Mouse (Mus musculus) liver (tissue): ENCODE results near the gene Ykt6.
"Not testable (repeated sequence)": the region's sequence is repeated elsewhere in the genome, so short reads cannot be mapped to it uniquely, and the experiment has no call there.

ENCODE experiments used
- DNase-seq: peaks from one replicate; pipeline ENCODE4 v3.0.0-alpha.2; 2020; ENCODE audit warnings: mixed read lengths

The Ykt6 gene

DNA sequence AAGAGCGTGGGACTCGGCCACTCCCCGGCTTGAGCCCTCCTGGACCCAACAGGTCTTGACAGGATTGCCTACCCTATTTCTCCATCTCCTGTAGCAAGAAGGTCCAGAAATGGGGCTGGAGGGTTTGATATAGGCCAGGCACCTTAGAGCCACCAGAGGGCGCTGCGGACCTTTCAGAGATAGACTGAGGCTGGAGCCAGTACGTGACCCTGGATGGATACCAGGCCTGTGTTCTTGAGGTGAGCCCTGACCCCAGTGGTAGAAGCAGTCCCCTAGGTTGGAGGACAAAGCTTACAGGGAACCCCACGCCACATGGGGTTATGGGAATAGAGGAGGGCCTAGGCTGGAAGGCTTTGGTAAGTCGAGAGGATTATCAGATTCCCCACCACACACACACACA is 40.5 kb downstream of the Ykt6 start:
- peak; percentile 79 for DNase-seq

DNA sequence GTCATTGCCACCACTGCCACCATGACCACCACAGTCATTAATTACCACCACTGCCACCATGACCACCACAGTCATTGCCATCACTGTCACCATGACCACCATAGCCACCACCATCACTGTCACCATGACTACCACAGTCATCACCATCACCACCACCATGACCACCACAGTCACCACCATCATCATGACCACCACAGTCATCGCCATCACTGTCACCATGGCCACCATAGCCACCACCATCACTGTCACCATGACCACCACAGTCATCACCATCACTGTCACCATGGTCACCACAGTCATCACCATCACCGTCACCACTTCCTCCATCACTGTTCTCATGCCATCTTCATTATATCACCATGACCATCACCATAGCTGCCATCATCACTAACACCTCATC is 43.0 kb downstream of the Ykt6 start:
- DNase-seq, result no peak

DNA sequence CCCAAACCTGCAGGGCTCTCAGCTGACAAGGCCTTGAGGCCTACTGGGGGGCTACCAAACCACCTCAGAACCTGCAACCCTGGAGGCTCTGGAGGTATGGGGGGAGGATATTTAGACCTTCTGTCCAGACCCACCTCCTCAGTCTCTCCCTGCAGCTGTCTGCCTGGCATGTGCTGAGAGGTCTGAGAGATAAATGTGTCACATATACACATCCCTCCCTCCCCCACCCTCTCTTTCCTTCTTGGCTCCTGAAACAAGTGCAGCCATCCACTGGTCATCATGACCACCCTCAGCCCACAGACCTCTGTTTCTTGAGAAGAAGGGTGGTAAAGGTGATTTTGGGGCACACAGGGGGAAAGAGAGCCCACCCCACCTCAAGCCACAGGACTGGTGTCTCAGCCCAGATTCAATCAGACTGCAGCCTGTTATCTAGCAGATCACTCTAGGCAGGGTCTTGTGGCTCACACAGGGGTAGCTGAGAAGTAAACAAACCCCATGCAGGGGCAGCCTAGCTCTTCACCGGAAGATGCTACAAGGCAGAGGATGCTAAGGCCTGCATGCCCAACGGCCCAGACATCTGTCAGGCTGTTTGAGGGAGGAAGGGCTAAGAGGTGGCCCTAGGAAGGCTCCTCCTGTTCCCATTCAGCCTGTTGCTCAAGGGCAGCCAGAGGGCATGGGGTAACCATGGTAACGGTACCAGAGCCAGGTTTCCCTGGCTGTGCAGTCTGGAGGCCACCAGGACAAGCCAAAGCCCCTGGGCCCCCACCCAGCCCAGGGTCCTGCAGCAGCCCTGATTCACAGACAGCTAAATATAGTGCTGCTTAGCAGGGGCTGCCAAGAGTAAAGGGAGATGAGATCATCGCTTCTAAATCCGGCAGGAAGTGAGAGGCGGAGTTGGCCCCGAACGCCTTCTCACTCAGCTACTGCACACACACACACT is 44.6 kb downstream of the Ykt6 start:
- DNase-seq, result peak; percentile 48

DNA sequence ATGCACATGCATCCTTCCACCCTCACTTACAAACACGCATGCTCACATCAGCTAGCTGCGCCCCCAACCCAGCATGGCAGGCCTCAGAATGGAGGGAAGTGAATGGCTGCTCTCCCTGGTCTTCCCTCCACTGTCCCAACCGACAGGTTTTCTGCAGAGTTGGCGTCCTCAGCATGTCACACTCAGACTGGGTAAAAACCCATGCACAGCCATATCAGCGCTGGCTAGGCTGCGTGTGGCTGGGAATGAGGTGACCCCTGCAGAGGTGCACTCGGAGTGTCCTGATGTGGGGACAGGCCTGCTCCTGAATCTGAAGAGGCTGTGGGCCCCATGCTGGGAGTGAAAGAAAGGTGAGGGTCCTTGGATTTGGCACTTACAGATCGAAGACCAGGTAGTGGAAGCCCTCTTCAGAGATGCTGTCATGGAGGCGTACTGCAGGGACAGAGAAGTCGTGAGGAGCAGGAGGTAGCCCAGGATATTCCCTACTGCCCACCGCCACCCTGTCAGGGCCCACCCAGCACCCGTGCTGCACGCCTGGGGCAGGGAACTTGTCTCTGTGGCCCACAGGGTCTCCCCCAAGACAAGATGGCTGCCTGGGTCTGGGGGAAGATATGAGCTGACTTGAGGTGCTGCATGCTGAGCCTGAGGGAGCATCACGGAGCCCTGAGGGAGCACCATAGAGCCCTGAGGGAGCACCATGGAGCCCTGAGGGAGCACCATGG is 45.6 kb downstream of the Ykt6 start:
- no peak for DNase-seq

DNA sequence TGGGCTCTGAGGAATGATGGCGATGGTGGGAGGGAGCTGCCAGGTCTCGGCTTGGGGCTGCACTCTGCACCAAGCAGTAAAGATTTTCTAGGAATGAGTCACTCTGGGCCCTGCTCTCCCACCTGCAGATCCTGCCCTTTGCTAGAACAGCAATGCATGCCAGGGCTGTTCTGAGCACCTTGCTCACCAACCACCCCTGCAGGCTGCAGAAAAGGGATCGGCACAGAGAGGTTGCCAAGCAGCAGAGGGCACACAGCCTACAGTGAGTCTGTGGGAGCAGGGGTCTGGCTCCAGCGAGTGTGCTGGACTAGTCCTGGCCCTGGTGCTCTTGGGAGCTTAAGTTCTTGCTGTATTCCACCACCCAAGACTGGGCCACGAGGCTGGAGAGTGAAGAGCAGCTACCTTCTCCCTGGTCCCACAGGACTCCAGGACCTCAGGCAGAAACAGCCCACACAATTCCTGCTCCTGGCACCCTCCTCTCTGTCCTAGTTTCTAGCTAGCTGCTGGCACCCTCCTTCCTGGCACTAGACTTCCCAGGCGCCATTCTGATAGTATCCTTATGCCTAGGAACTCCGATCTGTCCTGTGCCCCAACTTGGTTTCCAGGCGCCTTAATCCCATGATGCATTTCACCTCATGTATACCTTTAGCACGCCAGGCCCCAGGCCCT is 46.6 kb downstream of the Ykt6 start:
- DNase-seq, result no peak

DNA sequence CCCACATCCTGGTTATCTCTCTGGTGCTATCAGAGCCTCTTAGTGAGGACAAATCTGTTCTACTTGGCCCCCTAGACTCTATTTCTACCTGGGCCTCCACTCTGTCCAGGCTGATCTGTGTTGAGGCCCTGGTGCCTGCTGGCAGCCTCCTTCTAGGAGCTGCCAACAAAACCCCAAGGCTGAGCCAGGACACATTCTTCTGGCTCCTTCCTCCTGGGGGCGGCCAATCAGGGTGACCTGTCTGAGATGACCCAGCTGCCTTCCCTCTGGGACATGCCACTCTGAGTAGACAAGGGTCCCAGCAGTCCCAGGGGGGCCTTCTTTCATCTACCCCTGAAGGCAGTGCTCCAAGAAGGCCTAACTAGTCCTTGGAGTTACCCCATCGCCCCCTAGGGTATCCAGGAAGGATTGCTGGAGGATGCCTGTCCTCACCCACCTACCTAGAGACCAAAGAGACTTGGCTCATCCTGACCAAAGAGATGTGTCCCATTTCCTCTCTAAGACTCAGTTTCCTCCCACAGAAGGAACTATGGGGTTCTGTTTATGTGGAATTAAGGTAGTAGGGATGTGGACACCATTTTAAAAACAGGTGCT is 47.6 kb downstream of the Ykt6 start:
- DNase-seq, result no peak

DNA sequence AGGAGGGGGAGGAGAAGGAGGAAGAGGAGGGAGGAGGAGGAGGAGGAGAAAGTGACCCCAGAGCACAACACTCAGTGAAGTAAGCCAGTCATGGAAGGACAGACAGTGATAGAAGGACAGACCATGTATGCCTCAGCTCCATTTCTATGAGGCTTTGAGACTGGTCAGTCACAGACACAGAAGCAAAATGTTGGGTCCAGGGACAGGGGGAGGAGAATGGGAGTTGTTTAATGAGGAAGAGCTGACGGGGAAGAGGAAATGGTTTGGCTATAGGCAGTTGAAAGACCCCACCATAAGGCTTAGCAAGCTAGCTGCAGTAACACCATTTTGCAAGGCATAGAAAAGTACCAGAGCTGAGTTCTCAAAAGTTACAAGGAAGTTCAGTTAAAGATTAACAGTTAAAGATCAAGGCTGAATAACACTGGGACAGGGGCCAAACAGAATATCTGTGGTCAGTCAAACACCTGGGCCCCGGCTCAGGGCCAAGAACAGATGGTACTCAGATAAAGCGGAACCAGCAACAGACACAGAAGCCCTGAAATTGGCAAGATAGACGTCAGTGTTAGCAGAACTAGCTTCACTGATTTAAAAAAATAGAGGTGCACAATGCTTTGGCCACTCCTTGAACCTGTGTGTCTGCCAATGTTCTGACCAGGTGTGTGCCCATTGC is 50.0 kb downstream of the Ykt6 start:
- DNase-seq, result not testable (repeated sequence)

DNA sequence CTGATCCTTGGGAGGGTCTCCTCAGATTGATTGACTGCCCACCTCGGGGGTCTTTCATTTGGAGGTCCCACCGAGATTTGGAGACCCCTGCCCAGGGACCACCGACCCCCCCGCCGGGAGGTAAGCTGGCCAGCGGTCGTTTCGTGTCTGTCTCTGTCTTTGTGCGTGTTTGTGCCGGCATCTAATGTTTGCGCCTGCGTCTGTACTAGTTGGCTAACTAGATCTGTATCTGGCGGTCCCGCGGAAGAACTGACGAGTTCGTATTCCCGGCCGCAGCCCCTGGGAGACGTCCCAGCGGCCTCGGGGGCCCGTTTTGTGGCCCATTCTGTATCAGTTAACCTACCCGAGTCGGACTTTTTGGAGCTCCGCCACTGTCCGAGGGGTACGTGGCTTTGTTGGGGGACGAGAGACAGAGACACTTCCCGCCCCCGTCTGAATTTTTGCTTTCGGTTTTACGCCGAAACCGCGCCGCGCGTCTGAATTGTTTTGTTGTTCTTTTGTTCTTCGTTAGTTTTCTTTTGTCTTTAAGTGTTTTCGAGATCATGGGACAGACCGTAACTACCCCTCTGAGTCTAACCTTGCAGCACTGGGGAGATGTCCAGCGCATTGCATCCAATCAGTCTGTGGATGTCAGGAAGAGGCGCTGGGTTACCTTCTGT is 51.0 kb downstream of the Ykt6 start:
- DNase-seq, result not testable (repeated sequence)

DNA sequence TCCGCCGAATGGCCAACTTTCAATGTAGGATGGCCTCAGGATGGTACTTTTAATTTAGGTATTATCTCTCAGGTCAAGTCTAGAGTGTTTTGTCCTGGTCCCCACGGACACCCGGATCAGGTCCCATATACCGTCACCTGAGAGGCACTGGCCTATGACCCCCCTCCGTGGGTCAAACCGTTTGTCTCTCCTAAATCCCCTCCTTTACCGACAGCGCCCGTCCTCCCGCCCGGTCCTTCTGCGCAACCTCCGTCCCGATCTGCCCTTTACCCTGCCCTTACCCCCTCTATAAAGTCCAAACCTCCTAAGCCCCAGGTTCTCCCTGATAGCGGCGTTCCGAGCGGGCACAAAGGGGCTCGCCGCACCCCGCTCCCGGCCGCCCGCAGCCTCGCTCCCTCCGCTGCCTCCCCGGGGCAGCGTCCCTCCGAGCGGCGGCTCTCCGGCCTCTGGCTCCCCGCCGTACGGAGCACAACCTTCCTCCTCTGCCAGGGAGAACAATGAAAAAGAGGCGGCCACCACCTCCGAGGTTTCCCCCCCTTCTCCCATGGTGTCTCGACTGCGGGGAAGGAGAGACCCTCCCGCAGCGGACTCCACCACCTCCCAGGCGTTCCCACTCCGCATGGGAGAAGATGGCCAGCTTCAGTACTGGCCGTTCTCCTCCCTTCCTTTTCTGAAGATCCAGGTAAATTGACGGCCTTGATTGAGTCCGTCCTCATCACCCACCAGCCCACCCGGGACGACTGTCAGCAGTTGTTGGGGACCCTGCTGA is 51.7 kb downstream of the Ykt6 start:
- DNase-seq, result not testable (repeated sequence)

DNA sequence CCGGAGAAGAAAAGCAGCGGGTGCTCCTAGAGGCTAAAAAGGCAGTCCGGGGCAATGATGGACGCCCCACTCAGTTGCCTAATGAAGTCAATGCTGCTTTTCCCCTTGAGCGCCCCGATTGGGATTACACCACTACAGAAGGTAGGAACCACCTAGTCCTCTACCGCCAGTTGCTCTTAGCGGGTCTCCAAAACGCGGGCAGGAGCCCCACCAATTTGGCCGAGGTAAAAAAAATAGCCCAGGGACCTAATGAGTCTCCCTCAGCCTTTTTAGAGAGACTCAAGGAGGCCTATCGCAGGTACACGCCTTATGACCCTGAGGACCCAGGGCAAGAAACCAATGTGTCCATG is 52.3 kb downstream of the Ykt6 start:
- DNase-seq, result not testable (repeated sequence)

DNA sequence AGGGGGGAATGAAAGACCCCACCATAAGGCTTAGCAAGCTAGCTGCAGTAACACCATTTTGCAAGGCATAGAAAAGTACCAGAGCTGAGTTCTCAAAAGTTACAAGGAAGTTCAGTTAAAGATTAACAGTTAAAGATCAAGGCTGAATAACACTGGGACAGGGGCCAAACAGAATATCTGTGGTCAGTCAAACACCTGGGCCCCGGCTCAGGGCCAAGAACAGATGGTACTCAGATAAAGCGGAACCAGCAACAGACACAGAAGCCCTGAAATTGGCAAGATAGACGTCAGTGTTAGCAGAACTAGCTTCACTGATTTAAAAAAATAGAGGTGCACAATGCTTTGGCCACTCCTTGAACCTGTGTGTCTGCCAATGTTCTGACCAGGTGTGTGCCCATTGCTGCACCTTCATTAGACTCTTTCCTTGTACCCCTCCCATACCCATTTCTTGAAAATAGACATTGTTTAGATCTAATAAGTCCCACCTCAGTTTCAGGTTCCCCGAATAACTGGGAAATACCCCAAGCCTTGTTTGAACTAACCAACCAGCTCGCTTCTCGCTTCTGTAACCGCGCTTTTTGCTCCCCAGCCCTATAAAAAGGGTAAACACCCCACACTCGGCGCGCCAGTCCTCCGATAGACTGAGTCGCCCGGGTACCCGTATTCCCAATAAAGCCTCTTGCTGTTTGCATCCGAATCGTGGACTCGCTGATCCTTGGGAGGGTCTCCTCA is 55.4 kb downstream of the Ykt6 start:
- DNase-seq, result not testable (repeated sequence)

DNA sequence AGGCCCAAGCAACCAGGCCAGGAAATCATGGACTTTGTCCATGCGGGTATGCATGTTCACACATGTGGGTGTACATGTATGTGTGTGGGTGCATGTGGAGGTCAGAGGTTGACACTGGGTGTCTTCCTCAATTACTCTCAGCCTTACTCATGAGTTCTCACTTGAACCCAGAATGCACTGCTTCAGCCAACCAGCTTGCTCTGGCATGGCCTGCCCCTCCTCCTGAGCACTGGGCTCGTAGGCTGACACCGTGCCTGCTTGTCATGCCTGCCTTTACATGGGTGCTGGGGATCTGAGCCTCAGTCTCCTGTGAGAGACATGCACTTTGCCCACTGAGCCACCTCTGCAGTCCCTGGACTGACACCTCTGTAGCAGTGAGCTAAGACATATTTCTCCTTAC is 56.4 kb downstream of the Ykt6 start:
- no peak for DNase-seq

DNA sequence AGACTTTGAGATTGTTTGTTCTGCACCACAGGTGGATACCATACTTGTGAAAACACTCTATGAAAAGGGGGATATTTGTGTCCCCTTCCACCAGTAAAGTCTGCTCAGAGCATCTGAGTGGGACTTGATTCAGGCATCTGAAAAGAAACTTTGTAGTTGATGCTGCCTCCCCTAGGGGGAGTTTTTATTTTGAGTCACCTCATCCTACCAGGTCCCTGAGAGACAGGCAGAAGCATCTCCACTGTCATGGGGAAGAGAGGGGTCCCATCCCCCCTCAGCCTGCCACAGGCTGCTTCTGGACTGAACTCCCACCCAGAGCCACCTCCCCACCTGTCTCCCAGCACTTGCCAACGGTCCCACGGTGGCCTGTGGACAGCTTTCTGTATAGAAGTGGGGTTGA is 57.9 kb downstream of the Ykt6 start:
- DNase-seq, result no peak

DNA sequence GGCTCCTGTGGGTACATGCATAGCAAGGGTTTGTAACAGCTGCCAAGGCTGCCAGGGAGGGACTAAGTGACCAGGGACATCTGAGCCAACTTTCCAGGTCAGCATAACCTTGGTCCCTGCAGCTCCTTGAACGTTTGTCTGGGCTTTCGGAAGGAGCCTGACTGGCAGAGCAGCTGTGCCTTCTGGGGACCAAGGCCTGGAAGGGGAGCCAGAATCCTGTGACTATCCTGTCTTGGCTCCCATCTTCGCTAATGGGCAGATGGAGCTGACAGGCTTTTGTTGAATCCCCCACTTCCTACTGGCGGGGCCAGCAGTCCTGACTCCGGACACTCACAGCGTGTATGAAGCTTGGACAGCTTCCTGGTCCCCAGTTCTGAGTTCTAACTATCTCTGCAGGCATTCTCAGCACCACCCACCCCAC is 59.5 kb downstream of the Ykt6 start:
- no peak for DNase-seq

DNA sequence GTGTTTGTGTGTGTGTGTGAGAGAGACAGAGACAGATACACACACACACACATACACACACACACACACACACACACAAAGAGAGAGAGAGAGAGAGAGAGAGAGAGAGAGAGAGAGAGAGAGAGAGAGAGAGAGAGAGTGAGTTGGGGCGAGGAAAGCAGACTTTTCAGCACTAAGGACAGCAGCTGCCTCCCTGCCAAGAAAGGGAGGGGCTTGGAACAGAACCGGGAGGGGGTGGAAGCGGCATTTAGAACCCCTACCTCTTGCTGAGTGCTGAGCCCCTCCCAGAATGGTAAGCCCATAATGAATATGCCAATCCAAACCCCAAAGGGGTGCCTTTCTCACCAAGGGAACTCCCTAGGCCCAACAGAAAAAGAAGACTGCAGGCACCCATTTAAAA is 60.9 kb downstream of the Ykt6 start:
- no peak for DNase-seq

DNA sequence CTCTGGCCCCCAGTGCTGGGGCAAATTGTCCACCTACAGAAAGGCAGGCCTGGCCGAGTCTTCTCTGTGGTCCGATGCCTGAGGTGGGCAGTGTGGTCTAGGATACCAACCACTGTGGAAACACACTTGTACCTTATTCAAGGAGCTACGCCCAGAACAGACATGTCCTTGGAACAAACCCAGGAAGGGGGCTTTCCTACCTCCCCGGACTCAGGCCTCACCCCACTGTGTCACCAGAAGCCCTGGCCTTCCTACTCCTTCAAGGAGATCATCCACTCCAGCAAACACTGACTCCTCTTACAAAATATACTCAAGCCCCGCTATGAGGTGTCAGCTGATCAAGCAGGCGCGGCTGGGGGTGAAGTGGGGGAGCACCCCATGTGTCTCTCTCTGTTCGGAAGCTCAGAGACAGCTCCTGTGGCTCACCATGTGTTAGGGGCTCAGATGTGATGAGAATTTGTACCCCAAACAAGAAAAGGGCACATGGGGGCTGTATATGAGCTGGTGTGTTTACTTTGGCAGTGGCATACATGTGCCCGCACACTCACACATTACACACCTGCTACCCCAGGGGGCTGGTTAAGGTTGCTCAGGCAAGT is 61.4 kb downstream of the Ykt6 start:
- no peak for DNase-seq
